Mouse (Mus musculus) heart, postnatal 0 days (tissue): ENCODE measurements around the gene Rab5c. TPM values are rescaled to one million over a fixed set of nuclear protein-coding genes. Genes with fewer than 3 reads are reported as not detected.

Experiments used
- ATAC-seq: fragments of 200-750 bp; cut with Nextera tagmentation; 2 replicates; pipeline ENCODE4 v1.8.0; 2017; ENCODE audit warnings: low read depth, moderate number of reproducible peaks, moderate library complexity; ENCODE audit not compliant: insufficient read depth
- DNase-seq: peaks from one replicate; pipeline ENCODE4 v3.0.0-alpha.2; 2016; ENCODE audit warnings: low spot score
- H3K27ac ChIP-seq: fragments of 300-500 bp; sonication (generic); 2 replicates; pipeline ENCODE4 v1.5.1; 2014; ENCODE audit warnings: low read depth, mild to moderate bottlenecking
- H3K27me3 ChIP-seq: fragments of 300-500 bp; sonication (generic); 2 replicates; pipeline ENCODE4 v1.6.1; 2014; ENCODE audit warnings: low read length, mixed read lengths; ENCODE audit not compliant: control insufficient read depth, insufficient read depth
- H3K36me3 ChIP-seq: fragments of 300-500 bp; sonication (generic); replicated peaks from 2 replicates; pipeline ENCODE4 v1.6.1; 2014; ENCODE audit warnings: low read length, mixed read lengths; ENCODE audit not compliant: control insufficient read depth, insufficient read depth
- H3K4me1 ChIP-seq: fragments of 300-500 bp; sonication (generic); 2 replicates; pipeline ENCODE4 v1.6.1; 2014; ENCODE audit warnings: antibody characterized with exemption; ENCODE audit not compliant: control insufficient read depth, insufficient read depth
- H3K4me2 ChIP-seq: fragments of 300-500 bp; sonication (generic); 2 replicates; pipeline ENCODE4 v1.6.1; 2014; ENCODE audit warnings: low read depth, mild to moderate bottlenecking, low read length, moderate library complexity
- H3K4me3 ChIP-seq: fragments of 300-500 bp; sonication (generic); 2 replicates; pipeline ENCODE4 v1.5.1; 2014; ENCODE audit warnings: low read depth, low read length
- H3K9ac ChIP-seq: fragments of 300-500 bp; sonication (generic); replicated peaks from 2 replicates; pipeline ENCODE4 v1.6.1; 2014; ENCODE audit warnings: low read depth, low read length, mixed read lengths
- H3K9me3 ChIP-seq: fragments of 300-500 bp; sonication (generic); replicated peaks from 2 replicates; pipeline ENCODE4 v1.6.1; 2016; ENCODE audit warnings: low read length; ENCODE audit not compliant: control insufficient read depth
- CTCF ChIP-seq: IDR thresholded peaks from 2 replicates; pipeline ENCODE4 v1.5.1; 2016; ENCODE audit warnings: antibody characterized with exemption, control low read depth, low read depth
- EP300 ChIP-seq: IDR thresholded peaks from 2 replicates; pipeline ENCODE4 v1.6.1; 2016; ENCODE audit warnings: antibody characterized with exemption, low read depth
- WGBS: fragments of 180-500 bp; shearing (Covaris S2); extraction: QIAGEN DNeasy Blood & Tissue Kit; methylation state at CpG from one replicate; pipeline ENCODE4 v1.1.7; 2014; 5-methylcytosine and 5-hydroxymethylcytosine counted together
- polyA plus RNA-seq: library from polyadenylated mRNA; unstranded; fragments of >200 nt; fragmentation: Nextera tagmentation; extraction: Ambion mirVana; gene quantifications from 2 replicates; pipeline ENCODE4 v1.2.1, GENCODE M21; 2015
- total RNA-seq: library from RNA; depleted of rRNA; stranded (reverse); fragments of >200 nt; gene quantifications from 2 replicates; pipeline ENCODE4 v1.2.3, GENCODE M21; 2014; ENCODE audit warnings: low replicate concordance

The Rab5c gene
- total and polyA plus RNA-seq, 2 experiments from 2014 or later: 11.0 to 117 TPM

DNA sequence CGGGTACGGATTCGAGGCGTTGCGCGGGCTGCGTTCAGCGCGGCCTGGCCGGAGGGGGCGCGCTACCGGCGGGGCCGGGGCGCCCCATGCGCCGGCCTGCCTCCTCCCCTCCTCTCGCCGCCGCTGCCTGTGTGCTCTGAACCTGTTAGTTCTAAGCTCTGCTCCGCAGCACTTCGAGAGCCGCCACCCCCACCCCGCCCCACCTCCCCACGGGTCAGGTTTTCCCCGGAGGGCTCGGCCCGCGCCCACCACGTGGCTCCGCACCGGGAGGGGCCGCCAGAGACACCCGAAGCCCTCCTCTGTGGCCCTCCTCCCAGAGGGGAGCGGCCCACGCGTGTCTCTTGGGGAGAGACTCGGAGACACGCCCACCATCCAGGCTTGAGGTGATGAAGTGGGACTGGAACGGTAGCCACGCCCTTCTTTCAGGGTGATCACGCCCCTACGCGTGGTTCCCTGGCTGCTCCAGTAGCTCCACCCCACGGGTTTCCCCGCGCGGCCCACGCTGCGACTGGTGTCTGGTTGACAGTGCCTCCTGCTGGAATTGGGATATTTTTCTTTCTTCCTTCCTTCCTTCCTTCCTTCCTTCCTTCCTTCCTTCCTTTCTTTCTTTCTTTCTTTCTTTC is 21.7 kb upstream of the Rab5c start, which contains the start of gene Kcnh4:
Kcnh4 (minus strand) TSS at position 332 of the 623 bp plus-strand sequence.
- Histone ChIP-seq H3K27ac (no peak within 1 kb of the TSS), H3K27me3 (peaks cover 45% of the 10 kb centered on the region), H3K4me2 (peak within 1 kb of the TSS; percentile 10; the same call in 1 of the 2 replicates), H3K4me1 (0 out of 2 replicates have a peak, but pooled peaks cover 5% of the 10 kb centered on the region), H3K4me3 (0 out of 2 replicates have a peak within 1 kb of the TSS, but pooled peaks have one; percentile 0), H3K36me3 (no peaks in the 10 kb centered on the region), H3K9me3 (no peaks in the 10 kb centered on the region), H3K9ac (no peak within 1 kb of the TSS)
- no peak for TF ChIP-seq CTCF
- TF ChIP-seq EP300: no peak
- DNase-seq: no peak
- no peak for ATAC-seq
- 2% methylated on average over 50 of the region's 51 CpGs for WGBS

DNA sequence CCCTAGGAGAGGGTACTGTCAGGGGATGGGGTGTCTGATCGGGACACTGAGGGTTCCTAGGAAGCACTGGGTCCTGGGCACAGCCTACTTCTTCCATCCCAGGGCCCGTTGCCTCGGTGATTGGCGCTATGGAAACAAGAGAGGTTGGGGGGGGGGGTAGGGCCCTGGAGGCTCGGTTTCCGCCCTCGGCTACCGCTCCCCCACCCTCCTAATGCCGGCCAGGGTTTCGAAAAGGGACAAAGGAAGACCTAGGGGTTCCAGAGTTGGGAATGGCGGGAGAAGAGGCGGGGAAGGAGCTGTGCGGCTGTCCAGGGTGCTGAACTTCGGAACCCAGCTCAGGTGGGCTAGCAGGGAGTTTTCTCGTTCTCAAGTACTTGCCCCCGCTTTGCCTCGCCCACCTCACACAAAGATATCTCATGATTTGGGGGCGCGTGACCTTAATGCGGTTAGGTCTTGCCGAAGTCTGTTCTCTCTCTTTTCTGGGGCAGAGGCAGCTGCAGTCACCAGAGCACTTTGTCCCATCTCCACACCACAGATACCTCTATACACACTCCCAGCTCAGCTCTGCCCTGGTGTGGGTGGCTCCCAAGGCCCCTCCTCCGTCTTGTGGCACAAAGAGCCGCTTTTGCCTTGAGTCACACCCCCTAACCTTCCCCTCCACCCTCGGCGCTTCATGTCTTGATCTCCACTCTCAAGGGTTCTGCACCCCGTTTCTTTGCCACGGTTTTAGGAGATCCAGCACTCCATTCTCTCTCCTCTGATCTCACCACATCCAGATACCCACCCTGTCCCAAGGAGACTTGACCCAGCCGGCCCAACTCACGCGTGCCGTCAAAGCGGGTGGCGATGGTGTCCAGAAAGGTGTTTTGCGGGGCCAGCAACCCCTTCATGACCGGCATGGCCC is 20.9 kb upstream of the Rab5c start:
- Histone ChIP-seq H3K4me2 (peak overlapping the region; percentile 10; the same call in 1 of the 2 replicates), H3K9me3 (no peaks in the 10 kb centered on the region), H3K27ac (no peak overlapping the region), H3K9ac (no peak overlapping the region), H3K27me3 (peaks cover 45% of the 10 kb centered on the region), H3K36me3 (no peaks in the 10 kb centered on the region), H3K4me1 (0 out of 2 replicates have a peak, but pooled peaks cover 5% of the 10 kb centered on the region), H3K4me3 (0 out of 2 replicates have a peak overlapping the region, but pooled peaks have one; percentile 0)
- no peak for TF ChIP-seq EP300
- TF ChIP-seq CTCF: no peak
- 3% methylated on average over 35 of the region's 35 CpGs for WGBS
- no peak for ATAC-seq
- no peak for DNase-seq

DNA sequence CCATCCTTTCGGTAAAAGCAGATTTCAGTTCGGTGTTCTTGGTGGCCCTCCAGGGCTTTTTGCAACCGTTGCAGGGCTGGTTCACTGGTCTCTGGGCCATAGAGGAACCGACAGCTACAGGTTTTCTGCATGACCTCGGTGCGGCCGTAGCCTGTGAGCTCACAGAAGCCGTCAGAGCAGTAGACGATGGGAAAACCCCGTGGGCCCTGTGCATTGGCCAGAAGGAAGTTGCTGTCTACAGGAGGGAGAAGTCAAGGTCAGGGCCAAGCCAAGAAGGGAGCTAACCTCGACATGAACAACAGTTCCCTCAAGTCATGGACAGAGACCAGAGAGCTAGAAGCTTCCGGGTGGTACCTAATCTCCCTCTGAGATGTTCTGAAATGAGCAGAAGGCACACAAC is 19.6 kb upstream of the Rab5c start:
- Histone ChIP-seq H3K9me3 (no peaks in the 10 kb centered on the region), H3K36me3 (no peaks in the 10 kb centered on the region), H3K4me3 (no peak overlapping the region), H3K27me3 (peaks cover 42% of the 10 kb centered on the region), H3K4me2 (no peak overlapping the region), H3K4me1 (0 out of 2 replicates have a peak, but pooled peaks cover 5% of the 10 kb centered on the region), H3K27ac (no peak overlapping the region), H3K9ac (no peak overlapping the region)
- ATAC-seq (no peak), DNase-seq (no peak)
- 76% methylated on average over 12 of the region's 12 CpGs for WGBS
- no peak for TF ChIP-seq EP300
- TF ChIP-seq CTCF: no peak

DNA sequence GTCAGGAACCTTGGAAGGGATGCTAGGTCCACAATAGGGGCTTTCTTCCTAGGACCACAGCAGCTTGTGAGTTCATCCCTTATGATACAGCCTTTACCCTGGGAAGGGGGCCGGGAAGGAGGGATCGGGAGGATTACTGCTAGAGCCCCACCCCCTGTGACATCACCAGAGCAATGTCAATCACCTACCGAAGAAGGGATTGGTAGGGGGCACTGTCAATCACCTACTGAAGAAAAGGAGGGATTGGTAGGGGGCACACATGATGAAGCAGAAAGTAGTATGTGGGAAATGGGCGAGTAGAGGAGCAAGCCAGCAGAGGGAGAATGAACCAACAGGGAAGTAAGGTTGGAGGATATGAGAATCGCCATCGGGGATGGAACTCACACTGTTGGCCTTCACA is 18.5 kb upstream of the Rab5c start:
- Histone ChIP-seq H3K4me3 (no peak overlapping the region), H3K4me2 (no peak overlapping the region), H3K36me3 (no peaks in the 10 kb centered on the region), H3K27me3 (peaks cover 35% of the 10 kb centered on the region), H3K9ac (no peak overlapping the region), H3K27ac (no peak overlapping the region), H3K4me1 (0 out of 2 replicates have a peak, but pooled peaks cover 5% of the 10 kb centered on the region), H3K9me3 (no peaks in the 10 kb centered on the region)
- 63% methylated on average over 6 of the region's 6 CpGs for WGBS
- ATAC-seq: no peak
- no peak for DNase-seq
- TF ChIP-seq CTCF (no peak), EP300 (no peak)

DNA sequence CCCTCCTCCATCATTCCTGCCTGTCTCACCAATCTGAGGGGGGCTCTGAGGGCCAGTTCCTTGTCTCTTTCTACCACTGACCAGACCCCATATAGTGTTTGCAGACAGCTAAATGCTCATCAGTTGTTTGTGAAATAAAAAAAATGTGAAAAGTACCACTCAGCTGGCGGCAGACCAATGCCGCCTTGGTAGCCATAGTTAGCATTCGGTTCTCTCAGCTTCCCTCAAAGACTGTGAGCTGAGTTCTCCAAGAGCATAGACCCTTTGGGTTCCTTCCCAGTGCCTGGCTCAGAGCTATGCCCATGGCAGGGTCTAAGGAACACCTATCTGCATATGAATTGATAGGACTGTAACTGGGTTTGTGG is 16.7 kb upstream of the Rab5c start:
- ATAC-seq (no peak), DNase-seq (no peak)
- Histone ChIP-seq H3K9me3 (no peaks in the 10 kb centered on the region), H3K27ac (no peak overlapping the region), H3K4me3 (no peak overlapping the region), H3K4me1 (0 out of 2 replicates have a peak, but pooled peaks cover 3% of the 10 kb centered on the region), H3K9ac (no peak overlapping the region), H3K36me3 (no peaks in the 10 kb centered on the region), H3K27me3 (peaks cover 28% of the 10 kb centered on the region), H3K4me2 (no peak overlapping the region)
- TF ChIP-seq EP300: no peak
- TF ChIP-seq CTCF: no peak
- 82% methylated on average over 3 of the region's 3 CpGs for WGBS
